Mouse (Mus musculus) lung, adult 10 weeks (tissue): Measurements from ENCODE around the gene Mxd3. TPM values are rescaled to one million over a fixed set of nuclear protein-coding genes. Genes with fewer than 3 reads are reported as not detected.

Experiments used
- polyA plus RNA-seq: library from polyadenylated mRNA; stranded (reverse); fragments of 350-450 nt; fragmentation: Illumina TruSeq; extraction: RNeasy Lipid Tissue Mini Kit (QIAGEN cat#74804); gene quantifications from one replicate; pipeline ENCODE4 v1.2.3, GENCODE M21; 2014; ENCODE audit warnings: low read depth, low replicate concordance; ENCODE audit not compliant: insufficient read depth

The Mxd3 gene
- polyA plus RNA-seq: 1.1 TPM

DNA sequence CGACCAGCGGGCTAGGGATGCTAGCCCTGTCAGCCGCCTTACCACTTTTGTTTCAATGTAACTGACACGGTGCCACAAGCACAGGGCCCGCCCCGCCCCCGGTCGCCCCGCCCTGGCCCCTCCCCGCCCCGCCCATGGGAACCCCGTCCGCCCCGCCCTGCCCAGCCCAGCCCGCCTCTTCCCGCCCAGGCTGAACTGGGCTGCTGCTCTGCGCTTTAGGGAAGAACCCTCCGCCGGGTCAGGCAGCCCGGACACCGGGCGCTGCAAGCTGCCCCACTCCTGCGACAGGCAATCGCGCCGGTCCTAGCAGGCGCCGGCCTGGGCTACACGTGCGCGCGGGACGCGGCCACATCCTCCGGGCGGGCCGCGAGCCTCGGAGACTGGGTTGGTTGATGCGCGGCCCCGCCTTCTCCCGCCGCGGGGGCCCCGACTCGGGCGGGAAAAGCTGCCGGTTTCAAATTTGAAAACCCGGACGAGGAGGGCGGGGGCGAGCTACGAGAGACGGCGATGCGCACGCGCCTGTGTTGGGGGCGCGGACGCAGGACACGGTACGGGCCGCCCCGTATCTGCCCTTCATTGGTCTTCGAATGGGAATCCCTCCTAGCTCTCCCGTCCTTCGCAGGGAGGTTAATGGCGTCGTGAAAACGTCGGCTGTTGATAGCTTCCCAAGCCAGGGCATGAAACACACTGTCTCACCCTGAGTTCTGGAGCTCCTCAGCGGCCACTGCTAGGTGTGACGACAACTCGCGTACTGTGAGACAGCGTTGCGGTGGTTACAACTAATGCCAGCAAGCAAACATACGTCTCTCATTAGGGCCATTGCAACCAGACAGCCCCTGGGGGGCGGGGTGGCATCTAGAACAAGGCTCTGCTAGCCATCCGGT is at the start of gene Mxd3:
Gene Mxd3 (minus strand): TSS at position 141 of the 884 bp plus-strand sequence.

DNA sequence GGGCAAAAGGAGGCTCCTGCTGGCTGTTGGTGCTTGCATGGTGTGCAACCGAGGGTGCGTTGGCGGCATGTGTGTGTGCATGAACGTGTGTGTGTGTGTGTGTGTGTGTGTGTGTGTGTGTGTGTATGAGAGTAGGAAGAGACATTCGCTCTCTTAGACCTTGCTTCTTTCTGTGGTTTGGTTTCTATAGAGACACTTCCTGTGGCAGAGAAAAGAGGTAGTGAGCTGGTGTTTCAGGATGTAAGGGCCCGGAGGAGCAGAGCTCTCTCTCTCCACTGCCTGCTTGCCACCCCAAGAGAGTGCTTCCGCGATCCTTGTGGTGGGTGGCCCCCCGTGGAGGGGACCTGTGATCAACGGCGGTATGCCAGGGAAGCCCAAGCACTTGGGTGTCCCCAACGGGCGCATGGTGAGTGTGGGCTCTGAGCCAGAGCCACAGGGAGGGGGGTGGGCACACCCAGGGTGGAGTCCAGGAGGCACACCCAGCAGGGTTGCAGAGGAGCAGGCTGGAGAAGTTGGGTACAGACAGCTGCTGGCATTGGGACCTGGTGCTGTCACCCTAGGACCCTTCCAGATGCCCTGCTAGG is 40.0 kb upstream of the Mxd3 start, which contains the start of gene Rgs14:
Gene Rgs14 (plus strand): TSS at position 202 of the 584 bp plus-strand sequence.

GRCm38 (mm10) chr13:55362453-55363060 is 32.9 kb upstream of the Mxd3 start, which contains the start of gene Lman2:
Gene Lman2, minus strand, starts transcription at chr13:55362783.

GRCm38 (mm10) chr13:55321434-55322129 is 8.0 kb downstream of the Mxd3 start, which contains the start of gene Rab24:
Gene Rab24, minus strand, starts transcription at chr13:55321946.

DNA sequence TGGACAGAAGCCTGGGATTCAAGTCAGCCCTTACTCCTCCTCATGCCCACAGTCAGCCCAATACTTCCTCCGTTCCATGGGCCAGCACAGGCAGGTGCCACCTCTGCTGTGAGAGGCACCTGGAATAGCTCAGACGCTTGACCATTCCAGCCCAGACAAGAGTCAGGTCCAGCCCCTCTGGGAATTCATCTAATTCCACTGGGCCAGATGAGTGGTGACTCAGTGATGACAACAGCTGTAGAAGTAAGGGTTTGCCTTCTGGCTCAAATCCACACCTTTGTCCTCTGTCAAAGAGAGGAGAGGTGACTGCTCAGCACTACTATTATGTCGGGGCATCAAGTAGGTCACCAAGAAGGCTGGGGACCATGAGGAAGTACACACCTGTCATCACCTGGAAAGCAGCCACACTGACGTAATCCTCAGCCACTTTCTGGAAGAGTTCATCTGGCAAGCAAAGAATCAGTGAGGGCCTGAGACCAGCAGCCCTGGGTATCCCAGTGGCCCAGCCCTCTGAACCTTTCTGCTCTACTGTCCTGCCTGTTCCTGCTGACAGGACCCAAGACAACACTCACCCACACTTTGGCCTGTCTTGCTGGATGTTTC is 9.6 kb downstream of the Mxd3 start, which contains the start of gene Prelid1:
Gene Prelid1 (plus strand): TSS at position 570 of the 603 bp plus-strand sequence.

Other genes with a start within 250 kb of the Mxd3 start
- 24.1 TPM for gene Uimc1, start 229.5 kb downstream of the Mxd3 start, polyA plus RNA-seq
- gene Zfp346, start 224.5 kb downstream of the Mxd3 start, polyA plus RNA-seq: 9.0 TPM
- not detected for gene Gm17617, start 196.3 kb downstream of the Mxd3 start, polyA plus RNA-seq
- gene Fgfr4, start 177.2 kb downstream of the Mxd3 start, polyA plus RNA-seq: 12.4 TPM
- gene Nsd1, start 120.0 kb downstream of the Mxd3 start, polyA plus RNA-seq: 12.2 TPM
- 118 TPM for gene Prelid1, start 9.3 kb downstream of the Mxd3 start, polyA plus RNA-seq
- gene Rab24, start 7.9 kb downstream of the Mxd3 start, polyA plus RNA-seq: 54.5 TPM
- 46.3 TPM for gene Lman2, start 33.0 kb upstream of the Mxd3 start, polyA plus RNA-seq
- 6.5 TPM for gene Rgs14, start 39.9 kb upstream of the Mxd3 start, polyA plus RNA-seq
- not detected for gene Slc34a1, start 68.4 kb upstream of the Mxd3 start, polyA plus RNA-seq
- not detected for gene Pfn3, start 85.4 kb upstream of the Mxd3 start, polyA plus RNA-seq
- gene F12, start 97.0 kb upstream of the Mxd3 start, polyA plus RNA-seq: 0.11 TPM
- 26.2 TPM for gene Grk6, start 115.2 kb upstream of the Mxd3 start, polyA plus RNA-seq
- gene Prr7, start 134.4 kb upstream of the Mxd3 start, polyA plus RNA-seq: 1.3 TPM
- gene Dbn1, start 158.3 kb upstream of the Mxd3 start, polyA plus RNA-seq: 5.0 TPM
- 31.3 TPM for gene Pdlim7, start 183.9 kb upstream of the Mxd3 start, polyA plus RNA-seq
- 17.2 TPM for gene Dok3, start 199.5 kb upstream of the Mxd3 start, polyA plus RNA-seq
- 22.7 TPM for gene Ddx41, start 206.8 kb upstream of the Mxd3 start, polyA plus RNA-seq
- 54.6 TPM for gene Fam193b, start 241.3 kb upstream of the Mxd3 start, polyA plus RNA-seq
- gene Tmed9, start 243.9 kb upstream of the Mxd3 start, polyA plus RNA-seq: 140 TPM